Mouse (Mus musculus) C2C12 (cell line): ENCODE measurements around the gene Col9a3. TPM values are rescaled to one million over a fixed set of nuclear protein-coding genes. Genes with fewer than 3 reads are reported as not detected.
A peak's percentile ranks its signal among the peaks of the same experiment; 100 is the strongest.

ENCODE experiments used
- H3K27me3 ChIP-seq: one replicate; pipeline ENCODE4 v1.6.1; 2011; ENCODE audit not compliant: control insufficient read depth, insufficient read depth, insufficient read length
- H3K36me3 ChIP-seq: one replicate; pipeline ENCODE4 v1.6.1; 2011; ENCODE audit not compliant: control insufficient read depth, insufficient read depth
- H3K4me3 ChIP-seq: one replicate; pipeline ENCODE4 v1.5.1; 2011; ENCODE audit warnings: mild to moderate bottlenecking, control low read depth; ENCODE audit not compliant: poor library complexity, insufficient read depth, severe bottlenecking
- H3K79me2 ChIP-seq: one replicate; pipeline ENCODE4 v1.6.1; 2011; ENCODE audit not compliant: control insufficient read depth, insufficient read depth
- H3K79me3 ChIP-seq: one replicate; pipeline ENCODE4 v1.6.1; 2011; ENCODE audit warnings: low read depth, control low read depth
- H3ac ChIP-seq: one replicate; pipeline ENCODE3; 2011; ENCODE audit warnings: low read depth; ENCODE audit not compliant: control insufficient read depth, insufficient read length
- CEBPB ChIP-seq: IDR thresholded peaks from one replicate; pipeline ENCODE4 v1.6.1; 2011; ENCODE audit warnings: low read depth, mild to moderate bottlenecking, control low read depth, moderate library complexity
- CTCF ChIP-seq: IDR thresholded peaks from one replicate; pipeline ENCODE4 v1.5.1; 2011; ENCODE audit not compliant: control insufficient read depth, insufficient read depth, insufficient read length
- FOSL1 ChIP-seq: IDR thresholded peaks from one replicate; pipeline ENCODE4 v1.8.0; 2011; ENCODE audit warnings: mild to moderate bottlenecking, low read length; ENCODE audit not compliant: poor library complexity, insufficient read depth, severe bottlenecking
- MAX ChIP-seq: IDR thresholded peaks from one replicate; pipeline ENCODE4 v1.6.1; 2011; ENCODE audit warnings: mild to moderate bottlenecking, control low read depth
- MYOD1 ChIP-seq: IDR thresholded peaks from one replicate; pipeline ENCODE4 v1.6.1; 2011; ENCODE audit warnings: low read depth; ENCODE audit not compliant: control insufficient read depth, insufficient read length
- MYOG ChIP-seq: IDR thresholded peaks from one replicate; pipeline ENCODE4 v1.6.1; 2011; ENCODE audit not compliant: control insufficient read depth, insufficient read length; ENCODE audit errors: extremely low read depth
- USF1 ChIP-seq: IDR thresholded peaks from one replicate; pipeline ENCODE4 v1.6.1; 2011; ENCODE audit warnings: low read depth, mild to moderate bottlenecking, control low read depth, moderate library complexity
- polyA plus RNA-seq: library from polyadenylated mRNA; unstranded; fragments of >200 nt; fragmentation: generic; extraction: Trizol; gene quantifications from one replicate; pipeline ENCODE4 v1.2.1, GENCODE M21; 2012; ENCODE audit warnings: missing spikeins

Col9a3 gene
- polyA plus RNA-seq, 1 experiment: 0.21 TPM

DNA sequence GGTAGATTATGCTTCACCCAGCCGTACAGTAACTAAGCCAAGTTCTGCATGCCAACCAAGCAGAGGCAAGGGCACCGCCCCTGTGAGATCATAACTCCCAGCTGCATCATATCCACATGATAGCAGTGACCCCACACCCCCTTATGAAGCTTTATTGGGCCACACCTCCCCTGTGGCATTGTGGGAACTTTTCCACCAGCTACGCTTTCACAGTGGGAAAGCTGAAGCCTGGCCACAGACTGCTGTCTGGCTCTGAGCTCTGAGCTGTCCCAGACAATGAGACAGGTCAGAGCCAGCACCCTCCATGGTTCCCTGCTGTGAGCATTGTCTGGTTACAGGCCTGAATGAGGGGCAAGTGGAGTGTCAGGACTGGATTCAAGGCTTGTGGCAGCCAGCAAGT is 16.6 kb upstream of the Col9a3 start, which contains the start of gene Mrgbp:
Gene Mrgbp, plus strand, starts transcription at position 303 of the 400 bp plus-strand sequence.
- peaks cover 18% of the 10 kb centered on the region for H3K79me2 ChIP-seq
- H3ac ChIP-seq: no peak within 1 kb of the TSS
- no peak for TF ChIP-seq MYOD1
- H3K79me3 ChIP-seq: peaks cover 7% of the 10 kb centered on the region
- no peak within 1 kb of the TSS for H3K4me3 ChIP-seq
- peaks cover 8% of the 10 kb centered on the region for H3K36me3 ChIP-seq
- H3K27me3 ChIP-seq: no peaks in the 10 kb centered on the region

DNA sequence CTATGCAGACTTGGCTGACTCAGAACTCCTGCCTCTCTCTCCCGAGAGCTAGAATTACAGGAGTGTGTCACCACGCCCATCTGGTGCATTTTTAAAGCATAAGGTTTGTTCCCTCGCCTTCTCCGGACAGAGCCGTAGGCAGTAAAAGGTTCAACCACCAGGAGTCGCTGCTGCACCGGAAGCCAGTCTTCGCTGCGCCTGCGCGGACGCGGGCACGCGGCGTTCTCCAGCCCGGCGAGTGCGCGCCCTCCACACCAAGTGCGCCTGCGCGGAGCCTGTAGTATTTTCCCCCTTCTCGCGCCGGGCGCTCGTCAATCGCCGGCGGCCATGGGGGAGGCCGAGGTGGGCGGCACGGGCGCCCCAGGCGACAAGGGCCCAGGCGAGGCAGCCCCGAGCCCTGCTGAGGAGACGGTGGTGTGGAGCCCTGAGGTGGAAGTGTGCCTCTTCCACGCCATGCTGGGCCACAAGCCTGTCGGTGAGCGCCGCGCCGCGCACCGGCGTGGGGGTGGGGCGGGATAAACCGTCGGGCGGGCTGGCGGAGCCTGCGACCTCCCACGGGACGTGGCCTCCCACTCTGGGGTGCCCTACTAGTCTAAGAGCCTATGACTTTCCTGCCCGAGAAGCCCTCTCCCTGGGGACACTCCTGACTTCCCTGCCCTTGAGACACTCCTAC is 15.0 kb upstream of the Col9a3 start:
- H3K27me3 ChIP-seq: no peaks in the 10 kb centered on the region
- peak; percentile 87 for TF ChIP-seq MAX
- TF ChIP-seq MYOD1: no peak
- no peak for TF ChIP-seq MYOG
- no peak for TF ChIP-seq CEBPB
- no peak for TF ChIP-seq USF1
- peak; percentile 94 for TF ChIP-seq CTCF
- peaks cover 18% of the 10 kb centered on the region for H3K79me2 ChIP-seq
- peaks cover 13% of the 10 kb centered on the region for H3K36me3 ChIP-seq
- peak overlapping the region; percentile 78 for H3ac ChIP-seq
- peaks cover 7% of the 10 kb centered on the region for H3K79me3 ChIP-seq
- peak overlapping the region; percentile 74 for H3K4me3 ChIP-seq

DNA sequence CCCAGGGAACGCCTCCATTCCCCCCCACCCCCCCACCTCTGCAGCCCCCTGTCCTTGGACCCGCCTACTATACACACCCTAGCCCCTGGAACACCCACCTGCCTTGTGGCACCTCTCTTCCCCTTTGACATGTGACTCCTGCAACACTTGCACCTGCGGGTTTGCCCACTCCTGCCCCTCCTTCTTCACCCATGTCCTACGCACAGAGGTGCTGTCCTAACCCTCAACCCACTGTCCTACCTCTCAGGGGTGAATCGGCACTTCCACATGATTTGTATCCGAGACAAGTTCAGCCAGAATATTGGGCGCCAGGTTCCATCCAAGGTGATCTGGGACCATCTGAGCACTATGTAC is 14.5 kb upstream of the Col9a3 start:
- H3K79me3 ChIP-seq: peaks cover 7% of the 10 kb centered on the region
- TF ChIP-seq FOSL1 (no peak), USF1 (no peak), MAX (no peak), CTCF (no peak), MYOG (no peak), MYOD1 (no peak), CEBPB (no peak)
- peaks cover 13% of the 10 kb centered on the region for H3K36me3 ChIP-seq
- H3K4me3 ChIP-seq: peak overlapping the region; percentile 74
- peaks cover 18% of the 10 kb centered on the region for H3K79me2 ChIP-seq
- H3K27me3 ChIP-seq: no peaks in the 10 kb centered on the region
- H3ac ChIP-seq: peak overlapping the region; percentile 78

DNA sequence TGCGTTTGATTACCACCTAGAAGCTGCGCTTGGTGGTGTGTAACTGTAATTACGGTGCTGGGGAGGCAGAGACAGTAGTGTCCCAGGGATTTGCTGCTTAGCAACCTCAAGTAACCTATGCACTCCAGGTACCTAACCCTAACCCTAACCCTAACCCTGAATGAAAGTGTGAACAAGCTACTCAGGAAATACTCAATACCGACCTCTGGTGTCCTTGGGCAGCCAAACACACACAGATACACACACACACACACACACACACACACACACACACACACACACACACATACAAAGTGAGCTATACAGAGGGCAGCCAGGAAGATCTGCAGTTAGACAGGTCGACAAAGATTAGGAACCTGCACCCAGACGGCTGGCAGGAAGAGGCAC is 8.9 kb upstream of the Col9a3 start:
- H3K79me2 ChIP-seq: peaks cover 30% of the 10 kb centered on the region
- H3K27me3 ChIP-seq: no peaks in the 10 kb centered on the region
- no peak for TF ChIP-seq USF1
- TF ChIP-seq MYOD1: no peak
- TF ChIP-seq CEBPB: no peak
- no peak for TF ChIP-seq MYOG
- TF ChIP-seq CTCF: no peak
- H3ac ChIP-seq: peak overlapping the region; percentile 92
- H3K79me3 ChIP-seq: peaks cover 8% of the 10 kb centered on the region
- H3K4me3 ChIP-seq: peak overlapping the region; percentile 80
- peaks cover 41% of the 10 kb centered on the region for H3K36me3 ChIP-seq

DNA sequence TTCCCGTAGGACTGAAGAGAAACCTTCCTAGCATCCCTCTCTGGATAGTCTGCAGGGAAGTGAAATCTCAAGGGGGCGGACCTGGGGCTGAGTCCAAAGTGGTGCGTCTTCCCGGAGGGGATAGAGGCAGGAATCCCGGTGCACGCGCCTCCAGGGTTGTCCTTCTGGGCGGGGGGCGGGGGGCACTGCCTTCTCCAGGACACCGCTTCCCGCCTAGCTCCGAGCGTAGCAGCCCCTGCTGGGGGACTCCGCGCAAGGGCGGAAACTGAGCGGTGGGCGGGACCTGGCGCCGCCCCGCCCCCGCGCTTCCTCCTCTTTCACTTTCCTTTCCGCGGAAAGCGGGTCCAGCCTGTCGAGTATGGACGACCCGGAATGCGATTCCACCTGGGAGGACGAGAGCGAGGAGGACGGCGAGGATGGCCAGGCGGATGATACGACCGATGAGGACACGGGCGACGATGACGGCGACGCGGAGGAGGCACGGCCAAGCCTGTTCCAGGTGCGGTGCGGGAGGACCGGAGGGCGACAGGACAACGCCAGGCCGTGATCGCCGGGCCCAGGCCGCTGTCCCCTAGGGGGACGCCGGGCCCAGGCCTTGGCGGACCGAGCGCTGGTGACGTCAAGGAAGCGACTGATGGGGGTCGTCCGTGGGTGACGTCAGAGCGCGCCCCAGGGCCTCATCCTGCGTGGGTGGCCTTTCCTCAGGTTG is 8.3 kb upstream of the Col9a3 start, which contains the start of gene Ogfr:
Gene Ogfr, plus strand, starts transcription at position 123 of the 709 bp plus-strand sequence.
- Histone ChIP-seq H3K79me3 (peaks cover 8% of the 10 kb centered on the region), H3K79me2 (peaks cover 24% of the 10 kb centered on the region), H3ac (peak within 1 kb of the TSS; percentile 92), H3K4me3 (peak within 1 kb of the TSS; percentile 80), H3K27me3 (no peaks in the 10 kb centered on the region), H3K36me3 (peaks cover 47% of the 10 kb centered on the region)
- TF ChIP-seq FOSL1: no peak
- TF ChIP-seq CTCF: no peak
- TF ChIP-seq MYOG: no peak
- no peak for TF ChIP-seq MAX
- no peak for TF ChIP-seq CEBPB
- no peak for TF ChIP-seq MYOD1
- TF ChIP-seq USF1: no peak

DNA sequence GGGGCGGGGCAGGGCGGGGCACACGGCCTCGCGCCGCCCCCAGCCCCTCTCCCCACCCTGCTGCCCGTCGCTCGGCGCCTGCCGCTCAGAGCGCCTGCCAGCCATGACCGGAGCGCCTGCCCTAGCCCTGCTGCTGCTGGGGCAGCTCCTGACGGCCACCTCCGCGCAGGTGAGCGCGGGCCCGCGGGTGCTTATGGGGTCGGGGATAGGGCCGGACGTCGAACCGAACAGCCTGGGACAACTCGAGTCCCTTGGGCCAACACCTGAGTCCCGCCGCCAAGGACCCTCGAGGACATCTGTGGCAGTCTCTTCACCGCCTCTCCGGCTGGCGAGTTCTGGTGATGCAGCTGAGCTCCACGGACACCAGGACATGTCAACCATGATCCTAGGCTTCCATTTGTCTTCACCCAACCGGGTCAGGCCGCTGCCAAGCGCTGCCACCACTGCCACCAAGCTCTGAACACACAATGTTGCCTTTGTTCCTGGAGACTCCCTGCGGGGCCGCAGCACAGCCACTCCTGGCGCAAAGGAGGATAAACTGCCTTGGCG is 641 bp downstream of the Col9a3 start:
- Histone ChIP-seq H3K4me3 (no peak overlapping the region), H3K79me2 (no peaks in the 10 kb centered on the region), H3K27me3 (no peaks in the 10 kb centered on the region), H3K36me3 (peaks cover 10% of the 10 kb centered on the region), H3ac (no peak overlapping the region), H3K79me3 (no peaks in the 10 kb centered on the region)
- no peak for TF ChIP-seq USF1
- TF ChIP-seq CTCF: no peak
- TF ChIP-seq MYOG: no peak
- no peak for TF ChIP-seq CEBPB
- no peak for TF ChIP-seq FOSL1
- TF ChIP-seq MYOD1: no peak
- TF ChIP-seq MAX: no peak
